Mouse (Mus musculus) forebrain, embryonic 10.5 days (tissue): ENCODE measurements around the gene Ccnl2. TPM values are rescaled to one million over a fixed set of nuclear protein-coding genes. Genes with fewer than 3 reads are reported as not detected.

Experiments
- DNase-seq: peaks from one replicate; pipeline ENCODE4 v3.0.0-alpha.2; 2017; ENCODE audit warnings: low spot score; ENCODE audit errors: extremely low spot score
- H3K27ac ChIP-seq: fragments of 300-500 bp; sonication (generic); 2 replicates; pipeline ENCODE4 v1.5.1; 2016; ENCODE audit warnings: mild to moderate bottlenecking
- H3K27me3 ChIP-seq: fragments of 300-500 bp; sonication (generic); 2 replicates; pipeline ENCODE4 v1.6.1; 2016; ENCODE audit warnings: mild to moderate bottlenecking; ENCODE audit not compliant: poor library complexity, severe bottlenecking
- H3K36me3 ChIP-seq: fragments of 300-500 bp; sonication (generic); replicated peaks from 2 replicates; pipeline ENCODE4 v1.6.1; 2016; ENCODE audit warnings: mild to moderate bottlenecking, moderate library complexity
- H3K4me1 ChIP-seq: fragments of 300-500 bp; sonication (generic); 2 replicates; pipeline ENCODE4 v1.6.1; 2016
- H3K4me3 ChIP-seq: fragments of 300-500 bp; sonication (generic); 2 replicates; pipeline ENCODE4 v1.5.1; 2016; ENCODE audit warnings: mild to moderate bottlenecking, moderate library complexity
- H3K9me3 ChIP-seq: fragments of 300-500 bp; sonication (generic); 2 replicates; pipeline ENCODE4 v1.6.1; 2016; ENCODE audit warnings: mild to moderate bottlenecking, moderate library complexity
- WGBS: fragments of 180-500 bp; shearing (Covaris S2); methylation state at CpG from one replicate; pipeline ENCODE4 v1.1.7; 2016; 5-methylcytosine and 5-hydroxymethylcytosine counted together
- microRNA-seq: library from miRNA; unstranded; fragments of <30 nt; microRNA quantifications from one replicate; pipeline ENCODE4, GENCODE M21; 2017
- polyA plus RNA-seq: library from polyadenylated mRNA; unstranded; fragments of >200 nt; fragmentation: Nextera tagmentation; extraction: Ambion mirVana; gene quantifications from 2 replicates; pipeline ENCODE4 v1.2.1, GENCODE M21; 2016

Ccnl2 gene
- polyA plus RNA-seq, 1 experiment from 2014 or later, result 166 TPM

- WGBS, result 14% methylated on average over 22 of the region's 22 CpGs
- Histone ChIP-seq H3K27me3 (no peaks in the 10 kb centered on the region), H3K4me3 (peak overlapping the region; percentile 84), H3K4me1 (peaks cover 26% of the 10 kb centered on the region), H3K9me3 (no peaks in the 10 kb centered on the region), H3K36me3 (peaks cover 56% of the 10 kb centered on the region), H3K27ac (peak overlapping the region; percentile 88)
- no peak for DNase-seq
Measured at GRCm38 (mm10) chr4:155868614-155869298, 56.5 kb downstream of the Ccnl2 start.

GRCm38 (mm10) chr4:155869317-155870033 lies 57.2 kb downstream of the Ccnl2 start, which contains the start of the genes Cptp and Ints11:
Gene Cptp (minus strand): TSS chr4:155869440.
Gene Ints11 (plus strand): TSS chr4:155869546.
- peaks cover 63% of the 10 kb centered on the region for H3K36me3 ChIP-seq
- no peaks in the 10 kb centered on the region for H3K9me3 ChIP-seq
- DNase-seq, result peak; percentile 97
- peak within 1 kb of the TSS; percentile 84 for H3K4me3 ChIP-seq
- H3K4me1 ChIP-seq, result peaks cover 26% of the 10 kb centered on the region
- WGBS, result under 1% methylated on average over 63 of the region's 63 CpGs
- H3K27me3 ChIP-seq, result no peaks in the 10 kb centered on the region
- peak within 1 kb of the TSS; percentile 88 for H3K27ac ChIP-seq

DNA sequence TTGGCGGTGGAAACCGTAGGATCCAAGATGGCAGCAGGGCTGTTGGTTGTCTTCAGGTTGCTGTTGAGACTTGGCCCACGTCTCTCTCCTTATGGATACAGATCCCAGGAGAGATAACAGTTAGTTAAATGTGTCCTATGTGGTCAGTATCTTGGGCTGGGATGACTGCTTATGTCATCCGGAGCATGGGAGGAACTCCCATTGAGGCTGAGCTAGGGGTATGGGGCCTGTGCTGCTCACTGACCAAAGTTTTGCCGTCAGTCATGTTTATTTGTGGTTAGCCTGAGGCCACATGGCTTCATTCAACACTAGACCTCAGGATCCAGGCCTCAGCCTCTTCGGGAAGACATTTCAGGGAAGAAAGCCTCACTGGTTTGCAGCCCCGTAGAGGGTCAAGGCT lies 59.1 kb downstream of the Ccnl2 start:
- Histone ChIP-seq H3K36me3 (peaks cover 62% of the 10 kb centered on the region), H3K27ac (no peak overlapping the region), H3K27me3 (no peaks in the 10 kb centered on the region), H3K9me3 (no peaks in the 10 kb centered on the region), H3K4me1 (peaks cover 26% of the 10 kb centered on the region), H3K4me3 (no peak overlapping the region)
- 96% methylated on average over 7 of the region's 7 CpGs for WGBS
- no peak for DNase-seq

Small RNA genes within 50 kb of the gene (microRNA-seq; reads per million reads assigned to microRNA genes)
- not detected for gene Gm27743

Other genes starting within 250 kb of the Ccnl2 start
- gene Slc35e2, start 211.1 kb upstream of the Ccnl2 start, polyA plus RNA-seq, result 10.7 and 12.9 TPM in 2 replicates
- 83.9 and 86.7 TPM in 2 replicates for gene Cdk11b, start 187.6 kb upstream of the Ccnl2 start, polyA plus RNA-seq
- not detected in 2 replicates for gene Gm10563, start 167.1 kb upstream of the Ccnl2 start, polyA plus RNA-seq
- 1.8 and 2.8 TPM in 2 replicates for gene Mmp23, start 159.1 kb upstream of the Ccnl2 start, polyA plus RNA-seq
- gene Mib2, start 143.3 kb upstream of the Ccnl2 start, polyA plus RNA-seq, result 16.8 and 18.3 TPM in 2 replicates
- 0.64 and 0.67 TPM in 2 replicates for gene Fndc10, start 118.1 kb upstream of the Ccnl2 start, polyA plus RNA-seq
- gene Ssu72, start 107.7 kb upstream of the Ccnl2 start, polyA plus RNA-seq, result 163 and 164 TPM in 2 replicates
- gene Tmem240, start 77.7 kb upstream of the Ccnl2 start, polyA plus RNA-seq, result 0.36 and 0.77 TPM in 2 replicates
- gene Atad3a, start 51.4 kb upstream of the Ccnl2 start, polyA plus RNA-seq, result 141 and 149 TPM in 2 replicates
- gene Vwa1, start 37.8 kb upstream of the Ccnl2 start, polyA plus RNA-seq, result 9.7 and 11.3 TPM in 2 replicates
- gene Tmem88b, start 26.6 kb upstream of the Ccnl2 start, polyA plus RNA-seq, result 0.24 and 0.27 TPM in 2 replicates
- not detected in 2 replicates for gene Ankrd65, start 22.1 kb upstream of the Ccnl2 start, polyA plus RNA-seq
- gene Mrpl20, start 9.6 kb upstream of the Ccnl2 start, polyA plus RNA-seq, result 253 and 258 TPM in 2 replicates
- gene Aurkaip1, start 18.8 kb downstream of the Ccnl2 start, polyA plus RNA-seq, result 165 and 172 TPM in 2 replicates
- 37.6 and 39.4 TPM in 2 replicates for gene Mxra8, start 27.2 kb downstream of the Ccnl2 start, polyA plus RNA-seq
- gene Dvl1, start 34.9 kb downstream of the Ccnl2 start, polyA plus RNA-seq, result 4.6 and 5.3 TPM in 2 replicates
- gene Tas1r3, start 50.9 kb downstream of the Ccnl2 start, polyA plus RNA-seq, result 0.12 and 0.33 TPM in 2 replicates
- gene Cptp, start 57.0 kb downstream of the Ccnl2 start, polyA plus RNA-seq, result 21.2 and 24.0 TPM in 2 replicates
- gene Ints11, start 57.1 kb downstream of the Ccnl2 start, polyA plus RNA-seq, result 120 and 121 TPM in 2 replicates
- gene Pusl1, start 79.3 kb downstream of the Ccnl2 start, polyA plus RNA-seq, result 54.5 and 56.3 TPM in 2 replicates
- gene Acap3, start 79.3 kb downstream of the Ccnl2 start, polyA plus RNA-seq, result 24.3 and 24.5 TPM in 2 replicates
- 144 and 150 TPM in 2 replicates for gene Ube2j2, start 131.3 kb downstream of the Ccnl2 start, polyA plus RNA-seq
- gene C1qtnf12, start 149.8 kb downstream of the Ccnl2 start, polyA plus RNA-seq, result 18.4 and 20.9 TPM in 2 replicates
- gene B3galt6, start 180.2 kb downstream of the Ccnl2 start, polyA plus RNA-seq, result 12.7 and 14.0 TPM in 2 replicates
- 134 and 135 TPM in 2 replicates for gene Sdf4, start 180.4 kb downstream of the Ccnl2 start, polyA plus RNA-seq
- 0.72 and 1.1 TPM in 2 replicates for gene Tnfrsf4, start 201.4 kb downstream of the Ccnl2 start, polyA plus RNA-seq
- 0.72 and 1.1 TPM in 2 replicates for gene Tnfrsf18, start 213.7 kb downstream of the Ccnl2 start, polyA plus RNA-seq
- 0.10 and 0.41 TPM in 2 replicates for gene Ttll10, start 246.9 kb downstream of the Ccnl2 start, polyA plus RNA-seq